Mouse (Mus musculus): Measurements from ENCODE around the gene Elmo1.

Elmo1 gene

DNA sequence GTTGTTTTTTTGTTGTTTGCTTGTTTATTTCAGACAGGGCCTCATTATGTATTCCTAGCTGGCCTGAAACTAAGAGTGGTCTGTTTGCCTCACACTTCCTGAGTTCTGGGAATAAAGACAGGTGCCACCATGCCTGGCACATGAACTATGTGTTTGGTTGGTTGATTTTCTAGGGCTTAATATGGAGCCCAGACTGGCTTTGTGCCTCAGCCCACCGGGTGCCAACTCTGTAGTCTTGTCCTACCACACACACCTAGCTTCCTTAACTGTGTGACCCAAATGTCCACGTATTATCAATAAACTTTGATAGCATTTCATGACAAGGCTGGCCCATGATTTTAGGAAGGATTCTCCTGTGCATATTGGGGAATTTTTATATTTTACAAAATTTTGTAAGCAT is 217.0 kb downstream of the Elmo1 start:
- no peak for DNase-seq (ENCODE audit: extremely low read depth, low read depth, low spot score)

DNA sequence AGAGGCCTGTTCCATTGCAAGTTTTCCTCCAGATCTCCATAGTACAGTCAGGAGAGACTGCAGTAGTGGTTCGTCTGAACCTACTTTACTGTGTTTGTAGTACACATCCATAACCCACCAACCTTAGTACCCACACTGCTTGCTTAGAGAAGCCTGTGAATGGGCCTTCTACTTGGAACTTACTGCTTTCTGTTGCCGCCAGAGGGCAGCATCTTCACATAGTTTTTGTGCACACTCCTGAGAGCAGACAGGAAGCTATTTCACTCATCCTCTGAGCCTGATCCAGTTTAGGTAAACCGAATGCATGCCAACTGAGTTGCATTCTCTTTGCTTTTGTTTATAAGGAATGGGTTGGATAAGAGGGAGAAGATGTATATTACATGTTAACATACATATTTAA is 221.2 kb downstream of the Elmo1 start:
- DNase-seq (ENCODE audit: extremely low read depth, low read depth, low spot score): no peak

DNA sequence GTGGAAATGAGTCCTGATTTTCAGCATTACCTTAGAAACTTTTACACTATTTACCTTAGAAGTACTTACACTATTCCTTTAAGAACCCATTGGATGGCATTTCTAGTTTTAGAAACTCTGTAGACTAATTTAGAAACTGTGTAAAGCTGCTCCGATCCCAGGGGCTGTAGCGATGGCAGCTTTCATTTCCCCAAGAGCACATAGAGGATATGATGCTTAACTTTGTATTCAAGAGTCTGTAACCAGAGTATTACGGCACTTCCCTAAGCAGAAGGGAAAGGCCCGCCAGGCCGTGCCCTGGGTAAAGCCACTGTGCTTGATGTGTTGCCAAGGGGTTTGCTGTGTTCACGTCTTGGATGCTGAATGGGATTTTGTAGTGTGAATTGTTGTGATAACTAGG is 222.9 kb downstream of the Elmo1 start:
- no peak for DNase-seq (ENCODE audit: extremely low read depth, low read depth, low spot score)

DNA sequence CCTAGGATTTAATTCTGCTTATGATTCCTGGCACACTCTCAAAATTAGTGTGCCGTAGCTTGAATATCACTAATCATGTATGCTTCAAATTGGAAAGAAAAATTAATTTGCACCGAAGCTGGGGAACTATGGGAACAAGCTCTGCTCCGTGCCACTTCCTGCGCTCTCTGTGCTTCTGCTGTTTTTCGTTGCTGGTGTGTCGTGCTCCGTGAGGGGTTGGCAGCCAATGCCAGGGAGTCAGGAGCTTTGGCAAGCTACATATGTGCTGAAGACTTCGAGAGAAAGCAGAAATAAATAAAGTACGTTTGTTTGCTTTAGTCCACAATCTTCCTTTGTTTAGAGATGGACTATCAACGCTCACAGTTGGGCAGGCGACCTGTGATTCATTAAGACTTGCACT is 225.7 kb downstream of the Elmo1 start:
- DNase-seq (ENCODE audit: extremely low read depth, low read depth, low spot score): no peak

DNA sequence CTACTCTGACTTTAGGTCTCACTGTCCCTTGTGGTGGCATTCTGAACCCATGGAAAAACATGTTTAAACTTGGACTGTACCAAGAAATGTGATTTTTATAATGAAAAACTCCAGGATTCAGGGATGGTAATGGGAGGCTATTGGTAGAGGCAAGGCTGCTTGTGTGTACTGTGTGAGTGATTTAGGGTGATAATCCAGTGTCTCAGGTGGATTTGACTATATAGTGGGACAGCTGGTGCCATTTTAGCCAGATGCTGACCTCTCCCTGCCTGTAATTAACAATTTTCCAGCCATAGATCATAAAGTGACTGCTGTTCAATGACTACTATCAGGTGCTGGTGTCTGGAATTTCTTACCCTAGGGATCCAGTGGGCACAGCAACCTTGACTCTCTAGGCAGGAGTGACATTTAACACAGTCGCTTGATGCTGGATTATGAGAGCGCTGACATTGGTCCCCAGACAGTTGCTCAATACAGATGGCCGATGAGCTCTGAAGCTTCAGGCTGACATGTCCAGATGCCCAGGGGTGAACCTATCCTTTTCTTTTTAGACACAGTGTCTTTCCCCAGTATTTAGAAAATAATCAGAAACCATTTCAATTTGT is 228.3 kb downstream of the Elmo1 start:
- DNase-seq (ENCODE audit: extremely low read depth, low read depth, low spot score): no peak

GRCm38 (mm10) chr13:20320232-20320631 is 229.8 kb downstream of the Elmo1 start:
- DNase-seq (ENCODE audit: extremely low read depth, low read depth, low spot score): no peak

DNA sequence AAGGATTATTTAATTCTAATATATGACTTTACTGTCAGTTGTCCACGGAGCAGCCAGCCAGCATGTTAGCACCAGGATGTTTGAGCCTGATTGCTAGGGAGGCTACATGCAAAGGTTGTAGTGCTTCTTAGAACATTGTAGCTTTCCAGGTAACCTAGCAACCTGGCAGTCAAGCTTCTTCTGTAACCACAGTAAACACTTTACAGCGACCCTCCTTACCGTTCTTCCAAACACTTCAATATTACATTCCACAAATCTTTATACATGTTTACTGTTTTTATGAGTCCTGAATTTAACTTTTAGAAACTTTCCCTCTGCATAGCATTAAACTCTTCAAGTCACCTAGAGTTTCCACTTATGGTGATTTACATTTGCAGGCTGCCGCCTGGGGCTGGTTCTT is 233.1 kb downstream of the Elmo1 start:
- no peak for DNase-seq (ENCODE audit: extremely low read depth, low read depth, low spot score)

- no peak for DNase-seq (ENCODE audit: extremely low read depth, low read depth, low spot score)
Measured at GRCm38 (mm10) chr13:20327064-20327463, 236.7 kb downstream of the Elmo1 start.

DNA sequence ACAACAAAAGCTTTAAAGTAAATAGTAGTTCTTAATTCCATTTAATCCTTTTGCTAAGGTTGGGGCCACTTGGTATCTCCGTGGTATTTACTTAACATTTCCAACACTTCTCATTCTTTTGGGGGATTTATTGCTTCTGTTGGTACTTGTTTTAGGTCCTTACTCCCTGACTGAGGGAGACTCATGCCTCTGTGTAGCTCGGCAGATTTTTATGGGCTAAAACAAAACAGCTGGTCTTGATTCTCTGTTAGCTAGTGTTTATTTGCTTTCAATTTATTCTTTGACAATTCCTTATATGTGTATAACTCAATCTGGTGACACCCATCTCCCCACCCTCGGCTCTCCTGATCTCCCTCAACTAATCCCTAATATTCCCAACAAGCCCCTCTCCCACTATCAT is 237.6 kb downstream of the Elmo1 start:
- no peak for DNase-seq (ENCODE audit: extremely low read depth, low read depth, low spot score)

DNA sequence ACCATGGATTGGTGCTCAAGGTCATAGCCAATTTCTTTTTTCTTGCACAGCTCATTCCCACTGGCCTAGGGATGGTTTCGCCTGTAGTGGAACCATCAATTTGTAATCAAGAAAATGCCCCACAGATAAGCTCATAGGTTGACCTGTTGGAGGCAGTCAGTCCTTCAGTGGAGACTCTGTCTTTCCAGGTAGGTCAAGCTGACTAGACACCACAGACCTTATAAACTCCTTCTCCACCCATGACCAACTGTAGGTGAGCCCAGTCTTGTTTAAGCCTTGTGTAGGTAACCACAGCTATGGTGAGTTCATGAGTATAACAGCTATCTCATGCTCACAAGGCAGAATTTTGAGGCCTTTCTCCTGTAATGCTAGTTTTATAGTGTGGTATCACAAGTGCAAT is 238.3 kb downstream of the Elmo1 start:
- no peak for DNase-seq (ENCODE audit: extremely low read depth, low read depth, low spot score)

DNA sequence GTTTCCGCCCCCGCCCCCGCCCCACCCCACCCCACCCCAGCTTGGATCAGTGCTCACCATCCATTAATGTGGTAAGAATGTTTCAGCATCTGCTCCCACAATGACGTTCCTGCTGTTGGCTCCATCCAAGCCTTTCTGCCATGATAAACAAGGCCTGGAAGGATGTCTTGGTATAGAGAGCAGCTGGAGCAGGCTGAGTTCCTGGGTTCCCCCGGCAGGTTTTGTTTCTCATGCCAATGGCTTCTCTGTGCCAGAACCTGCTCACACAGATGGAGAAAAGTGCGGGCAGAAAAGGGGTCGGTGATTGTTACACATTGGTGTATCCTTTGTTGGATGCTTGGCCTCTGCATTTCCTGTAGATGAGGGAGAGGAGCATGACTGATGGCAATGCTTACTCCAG is 240.6 kb downstream of the Elmo1 start:
- DNase-seq (ENCODE audit: extremely low read depth, low read depth, low spot score): no peak

- no peak for DNase-seq (ENCODE audit: extremely low read depth, low read depth, low spot score)
Measured at GRCm38 (mm10) chr13:20335051-20335888, 244.9 kb downstream of the Elmo1 start.

DNA sequence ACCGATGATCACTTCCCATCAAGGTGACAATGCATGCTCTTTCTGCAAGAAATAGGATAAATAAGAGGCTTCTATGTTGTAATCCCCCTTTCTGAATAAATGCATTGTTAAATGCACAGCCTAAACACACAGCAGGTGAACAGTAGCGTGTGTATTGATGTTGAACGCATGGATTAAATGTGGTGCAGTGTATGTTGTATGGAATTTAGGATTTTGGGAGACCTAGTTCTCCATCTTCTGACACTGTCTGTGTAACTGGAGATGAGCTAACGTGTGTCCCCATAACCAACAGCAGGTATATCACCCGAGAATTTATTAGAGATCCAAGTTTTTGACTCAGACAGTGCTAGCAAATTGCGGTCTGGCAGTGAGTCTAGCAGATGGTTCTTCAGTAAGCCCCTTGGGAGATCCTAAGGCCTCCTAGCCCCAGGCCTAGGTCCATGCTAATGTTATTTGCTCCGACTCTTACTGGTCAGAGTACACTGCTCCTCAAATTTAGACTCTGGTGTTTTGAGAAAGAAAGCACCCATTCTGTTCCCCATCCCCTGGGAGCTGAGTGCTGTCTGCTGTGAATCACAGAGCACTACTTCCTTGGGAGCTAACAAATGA is 245.6 kb downstream of the Elmo1 start:
- no peak for DNase-seq (ENCODE audit: extremely low read depth, low read depth, low spot score)

GRCm38 (mm10) chr13:20342881-20343280 is 252.5 kb downstream of the Elmo1 start:
- peak; percentile 95 for DNase-seq (ENCODE audit: extremely low read depth, low read depth, low spot score)

- DNase-seq (ENCODE audit: extremely low read depth, low read depth, low spot score): peak; percentile 76
Measured at GRCm38 (mm10) chr13:20349754-20350153, 259.4 kb downstream of the Elmo1 start.

DNA sequence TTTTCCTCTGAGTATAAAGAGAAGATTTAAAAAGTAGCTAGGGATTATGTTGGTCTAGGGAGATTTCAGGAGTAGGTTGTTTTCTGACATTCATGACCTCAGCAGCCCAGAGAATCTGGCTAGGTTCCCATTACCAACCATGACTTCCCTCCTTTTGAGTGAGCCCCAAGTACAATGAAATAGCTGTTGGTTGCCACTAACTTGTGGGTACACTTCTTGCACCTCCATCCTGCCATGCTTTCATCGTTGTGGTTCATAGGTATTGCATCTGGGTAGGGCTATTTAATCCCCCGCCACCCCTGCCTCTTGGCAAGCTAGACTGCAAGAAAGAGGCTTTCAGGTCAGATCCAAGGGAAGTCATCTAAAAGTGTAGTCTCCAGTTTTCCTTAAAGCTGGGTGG is 262.2 kb downstream of the Elmo1 start:
- no peak for DNase-seq (ENCODE audit: extremely low read depth, low read depth, low spot score)

DNA sequence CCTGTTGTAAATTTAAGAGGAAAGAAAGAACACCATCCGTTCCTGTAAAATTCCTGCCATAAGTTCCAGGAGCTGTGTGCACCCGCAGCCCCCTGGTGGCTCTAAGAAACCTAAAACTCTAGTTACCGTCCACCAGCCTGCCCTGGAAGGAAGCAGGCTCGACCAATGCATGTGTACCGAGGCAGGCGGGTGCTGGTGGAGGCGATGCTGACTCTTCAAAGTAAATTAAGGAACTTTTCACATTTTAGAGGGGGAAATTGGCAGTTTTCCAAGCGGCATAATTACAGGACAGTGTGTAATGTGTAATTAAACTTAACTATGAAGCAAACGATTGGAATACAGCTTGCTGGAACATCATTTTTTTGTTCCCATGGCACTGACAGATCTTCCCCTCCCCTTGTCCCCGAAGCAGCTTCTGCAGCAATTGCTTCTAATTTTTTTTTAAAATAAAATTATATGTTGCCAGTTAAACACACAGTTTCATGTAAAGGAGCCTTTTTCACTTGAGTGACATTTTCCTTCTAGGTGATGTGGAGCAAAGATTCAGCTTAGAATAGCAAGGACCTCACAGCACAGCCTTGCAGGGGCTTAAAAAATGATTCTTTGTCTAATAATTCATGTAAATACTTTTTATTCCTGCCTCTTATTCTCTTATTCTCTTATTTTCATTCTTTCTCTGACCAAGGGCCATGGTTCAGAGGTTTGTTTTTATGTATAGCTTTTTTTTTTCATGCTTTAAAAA is 263.6 kb downstream of the Elmo1 start:
- no peak for DNase-seq (ENCODE audit: extremely low read depth, low read depth, low spot score)

DNA sequence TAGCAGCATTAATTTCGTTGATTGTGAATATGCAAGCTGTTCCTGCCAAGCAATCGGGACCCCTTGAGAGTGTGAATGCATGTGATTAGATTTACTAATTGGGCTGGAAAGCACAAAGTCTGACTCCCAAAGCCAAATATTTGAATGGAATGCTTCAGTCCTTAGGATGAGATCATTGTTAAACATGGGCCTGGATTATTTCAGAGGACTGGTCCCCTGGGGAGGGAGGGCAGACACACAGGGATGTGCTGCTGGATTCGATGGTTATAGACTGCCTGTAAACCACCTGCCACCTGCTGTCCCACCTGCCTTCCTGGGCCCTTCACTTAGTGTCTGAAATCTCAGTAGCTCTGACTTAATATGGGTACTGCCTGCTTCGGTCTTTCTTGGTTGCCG is 264.2 kb downstream of the Elmo1 start:
- DNase-seq (ENCODE audit: extremely low read depth, low read depth, low spot score): no peak

GRCm38 (mm10) chr13:20362541-20362940 is 272.1 kb downstream of the Elmo1 start:
- DNase-seq (ENCODE audit: extremely low read depth, low read depth, low spot score): no peak

DNA sequence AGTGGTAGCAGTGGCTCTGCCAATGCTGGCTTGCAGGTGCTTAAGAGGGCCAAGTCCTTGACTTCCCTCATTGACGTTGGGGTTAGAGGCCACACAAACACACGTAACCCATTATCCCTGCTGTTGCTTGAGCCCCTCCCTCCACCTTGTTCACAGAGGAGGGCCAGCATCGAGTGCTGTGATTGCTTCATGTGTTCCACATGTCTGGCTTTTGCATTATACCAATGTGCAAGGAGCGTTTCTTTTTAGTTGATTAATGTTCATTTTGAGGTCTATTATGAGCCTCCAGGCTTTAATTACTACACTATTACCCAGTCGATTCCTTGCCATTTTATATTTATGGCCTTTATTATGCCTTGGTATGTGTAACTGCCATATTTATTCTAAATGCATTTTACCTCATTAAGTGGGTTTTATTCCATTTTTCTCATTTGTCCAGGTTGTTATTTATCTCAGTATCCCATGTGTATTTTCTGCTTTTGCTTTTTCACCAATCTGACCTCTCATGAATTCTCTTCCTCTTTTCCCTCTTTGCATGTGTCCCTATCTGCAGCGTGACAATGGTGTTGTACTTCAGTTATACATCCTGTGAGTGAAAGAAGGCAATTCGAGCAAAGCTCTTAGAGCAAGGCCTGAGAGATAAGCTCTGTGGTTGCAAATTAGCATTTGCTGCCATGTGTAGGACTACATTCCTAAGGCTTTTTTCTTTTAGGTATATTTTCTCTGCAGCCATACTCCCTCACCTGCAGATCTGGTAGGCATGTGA is 275.6 kb downstream of the Elmo1 start:
- no peak for DNase-seq (ENCODE audit: extremely low read depth, low read depth, low spot score)

Data from fat pad, adult 2 months (tissue).